Mouse (Mus musculus): ENCODE measurements around the gene Pstk. TPM values are rescaled to one million over a fixed set of nuclear protein-coding genes. Genes with fewer than 3 reads are reported as not detected.
"Not testable (repeated sequence)": the region's sequence is repeated elsewhere in the genome, so short reads cannot be mapped to it uniquely, and the experiment has no call there.

The Pstk gene
- polyA plus RNA-seq, 1 experiment from 2014 or later = 57.9 TPM

GRCm38 (mm10) chr7:131362269-131362614 lies 8.7 kb upstream of the Pstk start:
- peak overlapping the region; percentile 79 for H3K4me2 ChIP-seq (ENCODE audit: low read length)
- peaks cover 12% of the 10 kb centered on the region for H3K36me3 ChIP-seq (ENCODE audit: control insufficient read depth, insufficient read depth, low read length)
- peaks cover 14% of the 10 kb centered on the region for H3K4me1 ChIP-seq (ENCODE audit: control insufficient read depth, insufficient read depth, low read depth, low read length)
- H3K27me3 ChIP-seq (replicated peaks; ENCODE audit: control insufficient read depth, insufficient read depth, low read length) = no peaks in the 10 kb centered on the region
- H3K9me3 ChIP-seq (ENCODE audit: control insufficient read depth, low read length) = no peaks in the 10 kb centered on the region
- WGBS = under 1% methylated on average over 32 of the region's 35 CpGs
- peak; percentile 85 for ATAC-seq
- peak overlapping the region; percentile 78 for H3K9ac ChIP-seq (ENCODE audit: low read depth, low read length)
- peak overlapping the region; percentile 69 for H3K4me3 ChIP-seq (ENCODE audit: low read length)
- peak overlapping the region; percentile 76 for H3K27ac ChIP-seq (ENCODE audit: low read depth, low read length)

GRCm38 (mm10) chr7:131362615-131363300 lies 8.2 kb upstream of the Pstk start, which contains the start of gene 2310057M21Rik:
2310057M21Rik (minus strand) TSS chr7:131362759.
- Histone ChIP-seq H3K4me2 (ENCODE audit: low read length) (peak within 1 kb of the TSS; percentile 79), H3K9me3 (ENCODE audit: control insufficient read depth, low read length) (no peaks in the 10 kb centered on the region), H3K27me3 (replicated peaks; ENCODE audit: control insufficient read depth, insufficient read depth, low read length) (no peaks in the 10 kb centered on the region), H3K36me3 (ENCODE audit: control insufficient read depth, insufficient read depth, low read length) (peaks cover 8% of the 10 kb centered on the region), H3K4me1 (ENCODE audit: control insufficient read depth, insufficient read depth, low read depth, low read length) (peaks cover 14% of the 10 kb centered on the region), H3K9ac (ENCODE audit: low read depth, low read length) (peak within 1 kb of the TSS; percentile 78), H3K27ac (ENCODE audit: low read depth, low read length) (peak within 1 kb of the TSS; percentile 88), H3K4me3 (ENCODE audit: low read length) (peak within 1 kb of the TSS; percentile 69)
- ATAC-seq = peak; percentile 98
- WGBS = under 1% methylated on average over 55 of the region's 55 CpGs

GRCm38 (mm10) chr7:131364131-131364530 lies 6.8 kb upstream of the Pstk start:
- no peak overlapping the region for H3K4me3 ChIP-seq (ENCODE audit: low read length)
- no peak for ATAC-seq
- 96% methylated on average over 8 of the region's 8 CpGs for WGBS
- H3K9me3 ChIP-seq (ENCODE audit: control insufficient read depth, low read length) = no peaks in the 10 kb centered on the region
- H3K36me3 ChIP-seq (ENCODE audit: control insufficient read depth, insufficient read depth, low read length) = 0 out of 2 replicates have a peak, but pooled peaks cover 3% of the 10 kb centered on the region
- no peak overlapping the region for H3K9ac ChIP-seq (ENCODE audit: low read depth, low read length)
- H3K27me3 ChIP-seq (replicated peaks; ENCODE audit: control insufficient read depth, insufficient read depth, low read length) = no peaks in the 10 kb centered on the region
- H3K4me2 ChIP-seq (ENCODE audit: low read length) = no peak overlapping the region
- H3K4me1 ChIP-seq (ENCODE audit: control insufficient read depth, insufficient read depth, low read depth, low read length) = peaks cover 14% of the 10 kb centered on the region
- H3K27ac ChIP-seq (ENCODE audit: low read depth, low read length) = no peak overlapping the region

DNA sequence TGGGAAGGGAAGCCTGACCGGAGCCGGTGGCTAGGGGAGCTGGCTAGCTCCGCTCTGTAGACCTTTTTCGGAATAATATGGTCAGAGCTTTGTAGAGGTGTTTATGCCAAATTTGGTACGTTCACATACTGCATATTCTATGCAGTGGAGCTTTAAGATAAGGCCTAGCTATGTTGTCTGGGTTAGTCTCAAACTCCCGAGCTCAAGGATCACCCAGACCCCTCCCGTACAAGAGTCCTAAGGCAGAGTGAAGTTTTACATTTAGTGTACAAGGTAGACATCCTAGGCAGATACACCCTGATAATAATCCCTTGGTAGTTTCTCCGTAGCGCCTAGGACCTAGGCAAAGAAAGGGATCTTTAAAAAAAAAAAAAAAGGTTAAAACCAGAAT lies 524 bp downstream of the Pstk start:
- 10% methylated on average over 9 of the region's 9 CpGs for WGBS
- no peaks in the 10 kb centered on the region for H3K36me3 ChIP-seq (ENCODE audit: control insufficient read depth, insufficient read depth, low read length)
- peak overlapping the region; percentile 81 for H3K4me3 ChIP-seq (ENCODE audit: low read length)
- H3K4me2 ChIP-seq (ENCODE audit: low read length) = peak overlapping the region; percentile 68
- 0 out of 2 replicates have a peak, but pooled peaks have one; percentile 28 for ATAC-seq
- no peaks in the 10 kb centered on the region for H3K27me3 ChIP-seq (replicated peaks; ENCODE audit: control insufficient read depth, insufficient read depth, low read length)
- no peaks in the 10 kb centered on the region; the same call in 1 of the 2 replicates for H3K4me1 ChIP-seq (ENCODE audit: control insufficient read depth, insufficient read depth, low read depth, low read length)
- H3K9ac ChIP-seq (ENCODE audit: low read depth, low read length) = peak overlapping the region; percentile 94
- peak overlapping the region; percentile 90 for H3K27ac ChIP-seq (ENCODE audit: low read depth, low read length)
- H3K9me3 ChIP-seq (ENCODE audit: control insufficient read depth, low read length) = no peaks in the 10 kb centered on the region

- H3K9ac ChIP-seq (ENCODE audit: low read depth, low read length) = peak overlapping the region; percentile 94
- H3K9me3 ChIP-seq (ENCODE audit: control insufficient read depth, low read length) = no peaks in the 10 kb centered on the region
- peak overlapping the region; percentile 68 for H3K4me2 ChIP-seq (ENCODE audit: low read length)
- 71% methylated on average over 9 of the region's 9 CpGs for WGBS
- H3K4me3 ChIP-seq (ENCODE audit: low read length) = peak overlapping the region; percentile 81
- H3K27ac ChIP-seq (ENCODE audit: low read depth, low read length) = no peak overlapping the region
- ATAC-seq = no peak
- no peaks in the 10 kb centered on the region for H3K27me3 ChIP-seq (replicated peaks; ENCODE audit: control insufficient read depth, insufficient read depth, low read length)
- H3K36me3 ChIP-seq (ENCODE audit: control insufficient read depth, insufficient read depth, low read length) = no peaks in the 10 kb centered on the region
- H3K4me1 ChIP-seq (ENCODE audit: control insufficient read depth, insufficient read depth, low read depth, low read length) = no peaks in the 10 kb centered on the region; the same call in 1 of the 2 replicates
Observed at GRCm38 (mm10) chr7:131371880-131372651, 1.1 kb downstream of the Pstk start.

DNA sequence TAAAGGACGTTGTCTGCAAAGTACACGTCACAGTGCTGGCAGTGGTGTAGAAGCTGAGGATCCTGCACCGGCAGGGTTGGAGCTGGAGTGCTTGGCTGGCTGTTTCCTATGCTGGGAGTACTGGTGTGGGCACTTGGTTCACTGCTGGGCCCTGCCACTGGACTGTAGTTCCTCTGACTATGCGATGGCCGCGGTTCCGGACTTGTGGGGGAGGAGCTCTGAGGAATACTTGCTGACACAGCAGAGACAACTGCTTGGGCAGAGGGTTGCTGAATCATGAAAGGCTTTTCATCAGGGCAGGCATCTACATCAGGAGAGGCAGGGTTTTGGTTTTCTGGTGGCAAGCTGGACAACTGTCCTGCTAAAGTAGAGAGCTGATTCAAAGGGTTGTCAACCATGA lies 20.8 kb downstream of the Pstk start:
- not testable (repeated sequence) for H3K9ac ChIP-seq (ENCODE audit: low read depth, low read length); H3K4me2 ChIP-seq (ENCODE audit: low read length); H3K36me3 ChIP-seq (ENCODE audit: control insufficient read depth, insufficient read depth, low read length); H3K27ac ChIP-seq (ENCODE audit: low read depth, low read length); H3K4me1 ChIP-seq (ENCODE audit: control insufficient read depth, insufficient read depth, low read depth, low read length); H3K27me3 ChIP-seq (replicated peaks; ENCODE audit: control insufficient read depth, insufficient read depth, low read length); H3K9me3 ChIP-seq (ENCODE audit: control insufficient read depth, low read length); ATAC-seq; H3K4me3 ChIP-seq (ENCODE audit: low read length)
- 89% methylated on average over 5 of the region's 7 CpGs for WGBS

DNA sequence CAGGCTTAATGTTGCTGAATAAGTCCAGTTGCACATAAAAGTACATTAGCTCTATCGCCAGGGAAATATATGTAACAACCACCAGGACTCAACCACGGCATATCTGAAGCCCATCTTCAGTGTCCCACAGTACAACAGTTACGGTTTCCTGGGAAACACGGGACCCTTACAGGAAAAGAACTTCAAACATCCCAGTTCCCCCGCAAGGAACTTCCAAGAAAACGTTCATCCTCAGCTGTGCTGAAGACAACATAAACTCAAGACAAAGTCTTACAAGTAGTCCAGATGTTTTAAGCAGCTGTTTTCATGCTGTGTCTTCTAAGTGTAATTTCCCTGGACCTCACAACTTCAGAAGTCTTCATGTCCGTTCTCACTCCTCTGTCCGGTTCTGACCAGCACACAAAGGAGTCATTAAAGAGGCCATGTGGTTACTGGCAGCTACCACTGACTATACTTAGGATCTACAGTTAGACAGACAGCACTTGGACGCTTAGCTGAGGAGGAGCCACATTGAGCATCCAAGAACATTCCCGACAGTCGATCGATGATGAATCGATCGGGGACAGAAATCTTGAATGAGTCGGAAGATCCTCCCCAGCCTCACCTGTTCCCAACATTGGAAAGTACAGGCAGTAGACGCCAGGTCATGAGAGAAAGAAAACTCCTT lies 38.5 kb downstream of the Pstk start:
- H3K9me3 ChIP-seq (ENCODE audit: control insufficient read depth, low read length) = no peaks in the 10 kb centered on the region
- no peaks in the 10 kb centered on the region for H3K27me3 ChIP-seq (replicated peaks; ENCODE audit: control insufficient read depth, insufficient read depth, low read length)
- H3K4me1 ChIP-seq (ENCODE audit: control insufficient read depth, insufficient read depth, low read depth, low read length) = peaks cover 21% of the 10 kb centered on the region
- peak overlapping the region; percentile 82 for H3K4me2 ChIP-seq (ENCODE audit: low read length)
- H3K4me3 ChIP-seq (ENCODE audit: low read length) = peak overlapping the region; percentile 72
- peak overlapping the region; percentile 78 for H3K27ac ChIP-seq (ENCODE audit: low read depth, low read length)
- WGBS = 5% methylated on average over 16 of the region's 16 CpGs
- no peaks in the 10 kb centered on the region for H3K36me3 ChIP-seq (ENCODE audit: control insufficient read depth, insufficient read depth, low read length)
- ATAC-seq = peak; percentile 11; the same call in 1 of the 2 replicates
- peak overlapping the region; percentile 83 for H3K9ac ChIP-seq (ENCODE audit: low read depth, low read length)

DNA sequence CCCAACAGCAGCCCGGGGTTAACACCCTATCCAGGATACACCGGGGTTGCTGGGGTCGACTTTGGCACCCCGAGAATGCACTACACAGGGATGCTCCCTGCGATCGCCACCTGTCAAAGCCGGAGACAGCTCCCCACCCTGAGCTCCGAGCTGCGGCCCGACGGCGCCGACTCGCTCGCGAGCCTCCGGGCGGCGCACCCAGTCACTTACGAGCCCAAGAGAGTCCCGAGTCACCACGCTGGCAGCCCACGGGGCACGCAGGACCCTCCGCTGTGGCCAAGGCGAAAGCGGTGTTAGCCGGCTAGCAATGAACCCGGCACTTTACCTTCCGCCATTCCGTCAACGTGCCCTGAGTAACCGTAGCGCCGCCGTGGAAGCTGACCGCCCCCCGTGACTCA lies 39.0 kb downstream of the Pstk start:
- peak overlapping the region; percentile 72 for H3K4me3 ChIP-seq (ENCODE audit: low read length)
- under 1% methylated on average over 30 of the region's 38 CpGs for WGBS
- H3K4me2 ChIP-seq (ENCODE audit: low read length) = peak overlapping the region; percentile 82
- H3K27ac ChIP-seq (ENCODE audit: low read depth, low read length) = peak overlapping the region; percentile 78
- H3K36me3 ChIP-seq (ENCODE audit: control insufficient read depth, insufficient read depth, low read length) = no peaks in the 10 kb centered on the region
- no peaks in the 10 kb centered on the region for H3K9me3 ChIP-seq (ENCODE audit: control insufficient read depth, low read length)
- peak; percentile 76 for ATAC-seq
- peak overlapping the region; percentile 83 for H3K9ac ChIP-seq (ENCODE audit: low read depth, low read length)
- no peaks in the 10 kb centered on the region for H3K27me3 ChIP-seq (replicated peaks; ENCODE audit: control insufficient read depth, insufficient read depth, low read length)
- H3K4me1 ChIP-seq (ENCODE audit: control insufficient read depth, insufficient read depth, low read depth, low read length) = peaks cover 21% of the 10 kb centered on the region

Data from hindbrain, embryonic 16.5 days (tissue).